Mouse (Mus musculus): ENCODE measurements around the gene Rab11fip4. TPM values are rescaled to one million over a fixed set of nuclear protein-coding genes. Genes with fewer than 3 reads are reported as not detected.

The Rab11fip4 gene
- polyA plus RNA-seq, 1 experiment: 0.11 TPM

- no peaks in the 10 kb centered on the region for H3K79me3 ChIP-seq (ENCODE audit: low read depth)
- no peak overlapping the region for H3K4me3 ChIP-seq (ENCODE audit: insufficient read depth, poor library complexity, severe bottlenecking)
- no peaks in the 10 kb centered on the region for H3K79me2 ChIP-seq (ENCODE audit: control insufficient read depth, insufficient read depth)
- no peaks in the 10 kb centered on the region for H3K27me3 ChIP-seq (ENCODE audit: control insufficient read depth, insufficient read depth, insufficient read length)
- TF ChIP-seq FOSL1 (IDR thresholded peaks at IDR 0.05; ENCODE audit: insufficient read depth, low read length, poor library complexity, severe bottlenecking): peak; percentile 19
- TF ChIP-seq MAX (IDR thresholded peaks at IDR 0.05): no peak
- no peaks in the 10 kb centered on the region for H3K36me3 ChIP-seq (ENCODE audit: control insufficient read depth, insufficient read depth)
- no peak overlapping the region for H3ac ChIP-seq (ENCODE audit: control insufficient read depth, insufficient read length, low read depth)
These were observed 20.1 kb downstream of the Rab11fip4 start for GRCm38 (mm10) chr11:79611011-79611666.

- no peak overlapping the region for H3K4me3 ChIP-seq (ENCODE audit: insufficient read depth, poor library complexity, severe bottlenecking)
- no peaks in the 10 kb centered on the region for H3K36me3 ChIP-seq (ENCODE audit: control insufficient read depth, insufficient read depth)
- TF ChIP-seq FOSL1 (IDR thresholded peaks at IDR 0.05; ENCODE audit: insufficient read depth, low read length, poor library complexity, severe bottlenecking): no peak
- no peak for TF ChIP-seq CEBPB (IDR thresholded peaks at IDR 0.05; ENCODE audit: low read depth)
- TF ChIP-seq CTCF (IDR thresholded peaks at IDR 0.05; ENCODE audit: control insufficient read depth, insufficient read depth, insufficient read length): no peak
- TF ChIP-seq MYOD1 (IDR thresholded peaks at IDR 0.05; ENCODE audit: control insufficient read depth, insufficient read length, low read depth): no peak
- TF ChIP-seq MYOG (IDR thresholded peaks at IDR 0.05; ENCODE audit: control insufficient read depth, extremely low read depth, insufficient read length): no peak
- no peak for TF ChIP-seq MAX (IDR thresholded peaks at IDR 0.05)
- no peak for TF ChIP-seq USF1 (IDR thresholded peaks at IDR 0.05; ENCODE audit: low read depth)
- no peaks in the 10 kb centered on the region for H3K27me3 ChIP-seq (ENCODE audit: control insufficient read depth, insufficient read depth, insufficient read length)
- H3K79me2 ChIP-seq (ENCODE audit: control insufficient read depth, insufficient read depth): no peaks in the 10 kb centered on the region
- H3ac ChIP-seq (ENCODE audit: control insufficient read depth, insufficient read length, low read depth): no peak overlapping the region
- no peaks in the 10 kb centered on the region for H3K79me3 ChIP-seq (ENCODE audit: low read depth)
These were observed 21.1 kb downstream of the Rab11fip4 start for GRCm38 (mm10) chr11:79612046-79612600.

- no peak overlapping the region for H3K4me3 ChIP-seq (ENCODE audit: insufficient read depth, poor library complexity, severe bottlenecking)
- no peak for TF ChIP-seq MYOD1 (IDR thresholded peaks at IDR 0.05; ENCODE audit: control insufficient read depth, insufficient read length, low read depth)
- no peak for TF ChIP-seq MAX (IDR thresholded peaks at IDR 0.05)
- no peak for TF ChIP-seq USF1 (IDR thresholded peaks at IDR 0.05; ENCODE audit: low read depth)
- no peak for TF ChIP-seq CEBPB (IDR thresholded peaks at IDR 0.05; ENCODE audit: low read depth)
- TF ChIP-seq FOSL1 (IDR thresholded peaks at IDR 0.05; ENCODE audit: insufficient read depth, low read length, poor library complexity, severe bottlenecking): no peak
- TF ChIP-seq CTCF (IDR thresholded peaks at IDR 0.05; ENCODE audit: control insufficient read depth, insufficient read depth, insufficient read length): no peak
- no peak for TF ChIP-seq MYOG (IDR thresholded peaks at IDR 0.05; ENCODE audit: control insufficient read depth, extremely low read depth, insufficient read length)
These were observed 22.1 kb downstream of the Rab11fip4 start for GRCm38 (mm10) chr11:79613084-79613483.

GRCm38 (mm10) chr11:79613711-79614110 lies 22.7 kb downstream of the Rab11fip4 start:
- no peak overlapping the region for H3K4me3 ChIP-seq (ENCODE audit: insufficient read depth, poor library complexity, severe bottlenecking)
- H3K79me2 ChIP-seq (ENCODE audit: control insufficient read depth, insufficient read depth): no peaks in the 10 kb centered on the region
- no peaks in the 10 kb centered on the region for H3K79me3 ChIP-seq (ENCODE audit: low read depth)
- H3K36me3 ChIP-seq (ENCODE audit: control insufficient read depth, insufficient read depth): no peaks in the 10 kb centered on the region
- no peak overlapping the region for H3ac ChIP-seq (ENCODE audit: control insufficient read depth, insufficient read length, low read depth)
- no peak for TF ChIP-seq CTCF (IDR thresholded peaks at IDR 0.05; ENCODE audit: control insufficient read depth, insufficient read depth, insufficient read length)
- no peak for TF ChIP-seq MYOD1 (IDR thresholded peaks at IDR 0.05; ENCODE audit: control insufficient read depth, insufficient read length, low read depth)
- TF ChIP-seq MYOG (IDR thresholded peaks at IDR 0.05; ENCODE audit: control insufficient read depth, extremely low read depth, insufficient read length): no peak
- TF ChIP-seq CEBPB (IDR thresholded peaks at IDR 0.05; ENCODE audit: low read depth): no peak
- TF ChIP-seq FOSL1 (IDR thresholded peaks at IDR 0.05; ENCODE audit: insufficient read depth, low read length, poor library complexity, severe bottlenecking): no peak
- TF ChIP-seq USF1 (IDR thresholded peaks at IDR 0.05; ENCODE audit: low read depth): no peak
- no peak for TF ChIP-seq MAX (IDR thresholded peaks at IDR 0.05)
- H3K27me3 ChIP-seq (ENCODE audit: control insufficient read depth, insufficient read depth, insufficient read length): no peaks in the 10 kb centered on the region

More at GRCm38 (mm10) chr11:79613084-79613483, 22.1 kb downstream of the Rab11fip4 start:
- Histone ChIP-seq H3K79me2 (ENCODE audit: control insufficient read depth, insufficient read depth) (no peaks in the 10 kb centered on the region), H3K36me3 (ENCODE audit: control insufficient read depth, insufficient read depth) (no peaks in the 10 kb centered on the region), H3ac (ENCODE audit: control insufficient read depth, insufficient read length, low read depth) (no peak overlapping the region), H3K27me3 (ENCODE audit: control insufficient read depth, insufficient read depth, insufficient read length) (no peaks in the 10 kb centered on the region), H3K79me3 (ENCODE audit: low read depth) (no peaks in the 10 kb centered on the region)

GRCm38 (mm10) chr11:79614880-79615279 lies 23.9 kb downstream of the Rab11fip4 start:
- TF ChIP-seq FOSL1 (IDR thresholded peaks at IDR 0.05; ENCODE audit: insufficient read depth, low read length, poor library complexity, severe bottlenecking): no peak
- Histone ChIP-seq H3K27me3 (ENCODE audit: control insufficient read depth, insufficient read depth, insufficient read length) (no peaks in the 10 kb centered on the region), H3K36me3 (ENCODE audit: control insufficient read depth, insufficient read depth) (no peaks in the 10 kb centered on the region), H3ac (ENCODE audit: control insufficient read depth, insufficient read length, low read depth) (no peak overlapping the region), H3K4me3 (ENCODE audit: insufficient read depth, poor library complexity, severe bottlenecking) (no peak overlapping the region), H3K79me2 (ENCODE audit: control insufficient read depth, insufficient read depth) (no peaks in the 10 kb centered on the region), H3K79me3 (ENCODE audit: low read depth) (no peaks in the 10 kb centered on the region)

- Histone ChIP-seq H3ac (ENCODE audit: control insufficient read depth, insufficient read length, low read depth) (no peak overlapping the region), H3K79me2 (ENCODE audit: control insufficient read depth, insufficient read depth) (no peaks in the 10 kb centered on the region), H3K4me3 (ENCODE audit: insufficient read depth, poor library complexity, severe bottlenecking) (no peak overlapping the region), H3K79me3 (ENCODE audit: low read depth) (no peaks in the 10 kb centered on the region), H3K36me3 (ENCODE audit: control insufficient read depth, insufficient read depth) (no peaks in the 10 kb centered on the region), H3K27me3 (ENCODE audit: control insufficient read depth, insufficient read depth, insufficient read length) (no peaks in the 10 kb centered on the region)
- TF ChIP-seq CTCF (IDR thresholded peaks at IDR 0.05; ENCODE audit: control insufficient read depth, insufficient read depth, insufficient read length): no peak
- TF ChIP-seq USF1 (IDR thresholded peaks at IDR 0.05; ENCODE audit: low read depth): no peak
- no peak for TF ChIP-seq MYOD1 (IDR thresholded peaks at IDR 0.05; ENCODE audit: control insufficient read depth, insufficient read length, low read depth)
- TF ChIP-seq CEBPB (IDR thresholded peaks at IDR 0.05; ENCODE audit: low read depth): no peak
- no peak for TF ChIP-seq FOSL1 (IDR thresholded peaks at IDR 0.05; ENCODE audit: insufficient read depth, low read length, poor library complexity, severe bottlenecking)
- TF ChIP-seq MYOG (IDR thresholded peaks at IDR 0.05; ENCODE audit: control insufficient read depth, extremely low read depth, insufficient read length): no peak
- TF ChIP-seq MAX (IDR thresholded peaks at IDR 0.05): no peak
These were observed 24.9 kb downstream of the Rab11fip4 start for GRCm38 (mm10) chr11:79615871-79616270.

Data from C2C12 (cell line).